Mouse (Mus musculus) stomach, postnatal 0 days (tissue): Measurements from ENCODE around the gene Ppp3r1. TPM values are rescaled to one million over a fixed set of nuclear protein-coding genes. Genes with fewer than 3 reads are reported as not detected.
"Not testable (repeated sequence)": the region's sequence is repeated elsewhere in the genome, so short reads cannot be mapped to it uniquely, and the experiment has no call there.

ENCODE experiments used
- ATAC-seq: fragments of 200-750 bp; cut with Nextera tagmentation; 2 replicates; pipeline ENCODE4 v1.8.0; 2017; ENCODE audit not compliant: low FRiP score, low TSS enrichment
- DNase-seq: peaks from one replicate; pipeline ENCODE4 v3.0.0-alpha.2; 2016; ENCODE audit warnings: low spot score
- H3K27ac ChIP-seq: fragments of 300-500 bp; sonication (generic); replicated peaks from 2 replicates; pipeline ENCODE4 v1.5.1; 2014; ENCODE audit warnings: mild to moderate bottlenecking, control low read depth
- H3K27me3 ChIP-seq: fragments of 300-500 bp; sonication (generic); 2 replicates; pipeline ENCODE4 v1.6.1; 2014; ENCODE audit warnings: low read length; ENCODE audit not compliant: control insufficient read depth, insufficient read depth
- H3K36me3 ChIP-seq: fragments of 300-500 bp; sonication (generic); 2 replicates; pipeline ENCODE4 v1.6.1; 2014; ENCODE audit warnings: low read length, mixed read lengths; ENCODE audit not compliant: control insufficient read depth, insufficient read depth
- H3K4me1 ChIP-seq: fragments of 300-500 bp; sonication (generic); replicated peaks from 2 replicates; pipeline ENCODE4 v1.6.1; 2014; ENCODE audit warnings: antibody characterized with exemption; ENCODE audit not compliant: control insufficient read depth, insufficient read depth
- H3K4me2 ChIP-seq: fragments of 300-500 bp; sonication (generic); replicated peaks from 2 replicates; pipeline ENCODE4 v1.6.1; 2014; ENCODE audit warnings: low read depth, mild to moderate bottlenecking, control low read depth, moderate library complexity
- H3K4me3 ChIP-seq: fragments of 300-500 bp; sonication (generic); 2 replicates; pipeline ENCODE4 v1.5.1; 2014; ENCODE audit warnings: low read depth, low read length, control low read depth
- H3K9ac ChIP-seq: fragments of 300-500 bp; sonication (generic); 2 replicates; pipeline ENCODE4 v1.6.1; 2014; ENCODE audit warnings: mild to moderate bottlenecking, low read length, control low read depth, mixed read lengths
- H3K9me3 ChIP-seq: fragments of 300-500 bp; sonication (generic); 2 replicates; pipeline ENCODE4 v1.6.1; 2016; ENCODE audit warnings: low read length; ENCODE audit not compliant: control insufficient read depth
- CTCF ChIP-seq: IDR thresholded peaks from 2 replicates; pipeline ENCODE4 v1.5.1; 2016; ENCODE audit warnings: antibody characterized with exemption, low read depth, mild to moderate bottlenecking, moderate library complexity
- EP300 ChIP-seq: optimal IDR thresholded peaks from 2 replicates; pipeline ENCODE3; 2016; ENCODE audit warnings: antibody characterized with exemption
- WGBS: fragments of 180-500 bp; shearing (Covaris S2); extraction: QIAGEN DNeasy Blood & Tissue Kit; methylation state at CpG from one replicate; pipeline ENCODE4 v1.1.7; 2014; 5-methylcytosine and 5-hydroxymethylcytosine counted together
- polyA plus RNA-seq: library from polyadenylated mRNA; unstranded; fragments of >200 nt; fragmentation: Nextera tagmentation; extraction: Ambion mirVana; gene quantifications from 2 replicates; pipeline ENCODE4 v1.2.1, GENCODE M21; 2015

Gene Ppp3r1
- polyA plus RNA-seq, 1 experiment from 2014 or later, result 77.9 TPM

- DNase-seq (no peak), ATAC-seq (no peak)
- TF ChIP-seq CTCF (no peak), EP300 (no peak)
- no peaks in the 10 kb centered on the region for H3K4me1 ChIP-seq
- peaks cover 7% of the 10 kb centered on the region; the same call in 1 of the 2 replicates for H3K36me3 ChIP-seq
- no peaks in the 10 kb centered on the region for H3K27me3 ChIP-seq
- no peak overlapping the region for H3K9ac ChIP-seq
- H3K4me2 ChIP-seq, result no peak overlapping the region
- H3K27ac ChIP-seq, result no peak overlapping the region
- no peak overlapping the region for H3K4me3 ChIP-seq
- WGBS, result 58% methylated on average over 5 of the region's 5 CpGs
- H3K9me3 ChIP-seq, result no peaks in the 10 kb centered on the region
Observed at GRCm38 (mm10) chr11:17232792-17233191, 73.7 kb downstream of the Ppp3r1 start.

DNA sequence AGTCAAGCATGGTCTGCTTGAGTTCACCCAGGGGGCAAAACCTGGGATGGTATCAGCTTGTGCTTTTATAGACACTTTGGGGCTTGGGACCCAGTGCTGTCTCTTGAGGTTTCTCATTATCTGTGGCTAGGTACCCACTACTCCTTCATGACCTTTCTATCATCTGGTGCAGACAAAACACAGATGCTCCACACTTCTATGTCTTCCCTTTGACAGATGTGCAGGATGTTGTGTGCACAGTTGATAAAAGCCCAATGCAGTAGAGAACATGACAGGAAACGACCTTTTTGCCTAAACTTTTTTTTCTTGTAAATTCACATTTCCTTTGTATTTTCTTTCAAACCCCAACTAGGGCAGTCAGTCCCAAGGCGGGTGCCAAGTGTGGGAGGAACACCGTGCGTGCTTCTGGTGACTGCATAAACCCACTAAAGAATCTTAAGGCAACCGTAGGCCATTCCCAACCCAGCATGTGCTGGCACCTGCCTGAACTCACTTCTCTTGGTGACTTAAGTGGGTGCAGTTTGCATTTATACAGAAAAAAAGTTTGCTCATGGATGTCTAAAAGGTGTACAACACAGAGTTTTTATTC lies 77.5 kb downstream of the Ppp3r1 start:
- WGBS, result 76% methylated on average over 5 of the region's 5 CpGs
- no peaks in the 10 kb centered on the region for H3K27me3 ChIP-seq
- no peak for TF ChIP-seq EP300
- no peak for TF ChIP-seq CTCF
- H3K9me3 ChIP-seq, result no peaks in the 10 kb centered on the region
- DNase-seq, result no peak
- H3K27ac ChIP-seq, result no peak overlapping the region
- H3K4me3 ChIP-seq, result no peak overlapping the region
- no peak overlapping the region for H3K9ac ChIP-seq
- H3K36me3 ChIP-seq, result peaks cover 7% of the 10 kb centered on the region; the same call in 1 of the 2 replicates
- no peak for ATAC-seq
- H3K4me1 ChIP-seq, result no peaks in the 10 kb centered on the region
- H3K4me2 ChIP-seq, result no peak overlapping the region

GRCm38 (mm10) chr11:17238598-17238997 lies 79.5 kb downstream of the Ppp3r1 start:
- H3K36me3 ChIP-seq, H3K4me3 ChIP-seq, DNase-seq, ATAC-seq, H3K9me3 ChIP-seq, H3K4me2 ChIP-seq, H3K4me1 ChIP-seq, H3K9ac ChIP-seq, H3K27ac ChIP-seq, H3K27me3 ChIP-seq: not testable (repeated sequence)
- 82% methylated on average over 5 of the region's 5 CpGs for WGBS

DNA sequence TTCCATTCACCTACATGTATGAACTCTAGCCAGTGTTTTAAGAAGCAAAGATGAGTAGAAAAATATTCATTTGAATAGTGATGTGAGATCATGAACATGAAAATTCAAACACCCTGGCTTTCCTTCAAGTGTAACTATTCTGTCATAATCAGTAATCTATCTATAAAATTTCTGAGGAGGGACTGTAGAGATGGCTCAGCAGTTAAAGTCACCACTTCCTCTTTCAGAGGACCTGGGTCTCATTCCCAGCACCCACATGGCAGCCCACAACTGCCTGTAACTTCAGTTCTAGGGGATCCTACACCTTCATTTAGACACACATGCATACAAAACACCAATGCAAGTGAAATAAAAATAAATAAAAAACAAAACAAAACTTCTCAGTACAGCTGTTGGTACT lies 89.7 kb downstream of the Ppp3r1 start:
- no peak overlapping the region for H3K4me2 ChIP-seq
- H3K9ac ChIP-seq, result no peak overlapping the region
- H3K4me3 ChIP-seq, result no peak overlapping the region
- H3K36me3 ChIP-seq, result no peaks in the 10 kb centered on the region
- no peak for TF ChIP-seq EP300
- no peak for TF ChIP-seq CTCF
- no peak for DNase-seq
- no peaks in the 10 kb centered on the region for H3K9me3 ChIP-seq
- H3K4me1 ChIP-seq, result no peaks in the 10 kb centered on the region
- no peak for ATAC-seq
- H3K27ac ChIP-seq, result no peak overlapping the region
- H3K27me3 ChIP-seq, result no peaks in the 10 kb centered on the region

Other genes with a start within 250 kb of the Ppp3r1 start
- gene Fbxo48, start 207.9 kb upstream of the Ppp3r1 start, polyA plus RNA-seq, result 0.21 and 0.35 TPM in 2 replicates
- gene Cnrip1, start 107.7 kb upstream of the Ppp3r1 start, polyA plus RNA-seq, result 15.1 and 15.9 TPM in 2 replicates
- 0.93 and 0.98 TPM in 2 replicates for gene Plek, start 106.9 kb upstream of the Ppp3r1 start, polyA plus RNA-seq
- 16.2 and 16.6 TPM in 2 replicates for gene Wdr92, start 22.8 kb downstream of the Ppp3r1 start, polyA plus RNA-seq
- gene Pno1, start 52.3 kb downstream of the Ppp3r1 start, polyA plus RNA-seq, result 60.4 and 61.2 TPM in 2 replicates
- 85.7 and 89.1 TPM in 2 replicates for gene C1d, start 98.3 kb downstream of the Ppp3r1 start, polyA plus RNA-seq